Mouse (Mus musculus): ENCODE results near the gene Rps6ka2.

GRCm38 (mm10) chr17:7265291-7265690 is 95.4 kb downstream of the Rps6ka2 start:
- TF ChIP-seq GATA1 (IDR thresholded peaks at IDR 0.05; ENCODE audit: borderline replicate concordance, low read length), result no peak
- no peak for TF ChIP-seq FLI1 (IDR thresholded peaks at IDR 0.05; ENCODE audit: low read length)
